Mouse (Mus musculus): ENCODE data around the gene Mpg. TPM values are rescaled to one million over a fixed set of nuclear protein-coding genes. Genes with fewer than 3 reads are reported as not detected.

Mpg gene
- polyA plus RNA-seq, 1 experiment: 12.8 TPM

- no peak for DNase-seq (ENCODE audit: low spot score)
Observed at GRCm38 (mm10) chr11:32201922-32202685, 24.2 kb upstream of the Mpg start.

GRCm38 (mm10) chr11:32205058-32205873, 21.0 kb upstream of the Mpg start, which contains the start of gene Snrnp25:
Gene Snrnp25, plus strand, starts transcription at chr11:32205415.
- DNase-seq (ENCODE audit: low spot score): peak; percentile 82

- no peak for DNase-seq (ENCODE audit: low spot score)
Observed at GRCm38 (mm10) chr11:32210623-32211022, 15.7 kb upstream of the Mpg start.

- DNase-seq (ENCODE audit: low spot score): no peak
Observed at GRCm38 (mm10) chr11:32215372-32216162, 10.7 kb upstream of the Mpg start.

GRCm38 (mm10) chr11:32216851-32217250, 9.5 kb upstream of the Mpg start:
- DNase-seq (ENCODE audit: low spot score): no peak

- no peak for DNase-seq (ENCODE audit: low spot score)
Observed at GRCm38 (mm10) chr11:32218501-32219050, 7.7 kb upstream of the Mpg start.

GRCm38 (mm10) chr11:32219287-32219686, 7.0 kb upstream of the Mpg start:
- DNase-seq (ENCODE audit: low spot score): no peak

- DNase-seq (ENCODE audit: low spot score): no peak
Observed at GRCm38 (mm10) chr11:32220607-32221224, 5.6 kb upstream of the Mpg start.

- DNase-seq (ENCODE audit: low spot score): peak; percentile 58
Observed at GRCm38 (mm10) chr11:32221225-32221950, 4.9 kb upstream of the Mpg start.

- peak; percentile 68 for DNase-seq (ENCODE audit: low spot score)
Observed at GRCm38 (mm10) chr11:32221951-32222409, 4.3 kb upstream of the Mpg start, which contains the start of gene Rhbdf1. Gene Rhbdf1, minus strand, starts transcription at chr11:32222300.

GRCm38 (mm10) chr11:32222570-32223194, 3.6 kb upstream of the Mpg start:
- DNase-seq (ENCODE audit: low spot score): no peak

GRCm38 (mm10) chr11:32223297-32223967, 2.9 kb upstream of the Mpg start:
- DNase-seq (ENCODE audit: low spot score): no peak

GRCm38 (mm10) chr11:32224468-32225139, 1.7 kb upstream of the Mpg start:
- DNase-seq (ENCODE audit: low spot score): no peak

- DNase-seq (ENCODE audit: low spot score): no peak
Observed at GRCm38 (mm10) chr11:32225222-32226104, 842 bp upstream of the Mpg start.

- DNase-seq (ENCODE audit: low spot score): no peak
Observed at GRCm38 (mm10) chr11:32227041-32227440, 736 bp downstream of the Mpg start.

GRCm38 (mm10) chr11:32227555-32227954, 1.2 kb downstream of the Mpg start:
- DNase-seq (ENCODE audit: low spot score): no peak

GRCm38 (mm10) chr11:32228292-32228845, 2.1 kb downstream of the Mpg start:
- DNase-seq (ENCODE audit: low spot score): no peak
